Mouse (Mus musculus): ENCODE measurements around the gene D17Wsu92e. TPM values are rescaled to one million over a fixed set of nuclear protein-coding genes. Genes with fewer than 3 reads are reported as not detected.
A peak's percentile ranks its signal among the peaks of the same experiment; 100 is the strongest.

The D17Wsu92e gene
- polyA plus RNA-seq, 1 experiment from 2014 or later: 9.1 TPM

DNA sequence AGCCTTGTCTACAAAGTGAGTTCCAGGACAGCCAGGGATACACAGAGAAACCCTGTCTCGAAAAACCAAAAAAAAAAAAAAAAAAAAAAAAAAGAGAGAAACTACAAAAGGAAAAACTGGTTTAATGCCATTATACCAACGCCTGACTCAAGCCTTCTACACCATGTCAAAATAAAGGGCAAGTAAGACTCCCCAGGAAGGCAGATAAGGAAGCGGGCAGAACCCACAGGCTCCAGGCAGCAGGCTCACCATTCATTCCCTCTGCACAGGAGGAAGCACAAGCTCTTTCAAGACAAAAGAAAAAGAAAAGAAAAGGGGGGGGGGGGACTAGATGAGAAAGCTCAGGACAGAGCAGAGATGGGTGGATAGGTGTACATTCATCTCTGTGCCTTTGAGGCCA is 40.7 kb downstream of the D17Wsu92e start:
- Histone ChIP-seq H3K4me3 (no peak overlapping the region), H3K36me3 (ENCODE audit: poor library complexity, severe bottlenecking) (peaks cover 31% of the 10 kb centered on the region), H3K27ac (no peak overlapping the region), H3K4me2 (no peak overlapping the region), H3K9ac (no peak overlapping the region), H3K9me3 (replicated peaks) (no peaks in the 10 kb centered on the region), H3K4me1 (no peaks in the 10 kb centered on the region), H3K27me3 (no peaks in the 10 kb centered on the region)
- WGBS: 46% methylated on average over 3 of the region's 3 CpGs
- ATAC-seq: no peak

- Histone ChIP-seq H3K9me3 (replicated peaks) (no peaks in the 10 kb centered on the region), H3K4me1 (no peaks in the 10 kb centered on the region), H3K9ac (no peak overlapping the region), H3K36me3 (ENCODE audit: poor library complexity, severe bottlenecking) (peaks cover 30% of the 10 kb centered on the region), H3K4me2 (no peak overlapping the region), H3K27ac (no peak overlapping the region), H3K4me3 (no peak overlapping the region), H3K27me3 (no peaks in the 10 kb centered on the region)
- no peak for ATAC-seq
- 97% methylated on average over 9 of the region's 9 CpGs for WGBS
These were observed 41.6 kb downstream of the D17Wsu92e start for GRCm38 (mm10) chr17:27778671-27779355.

DNA sequence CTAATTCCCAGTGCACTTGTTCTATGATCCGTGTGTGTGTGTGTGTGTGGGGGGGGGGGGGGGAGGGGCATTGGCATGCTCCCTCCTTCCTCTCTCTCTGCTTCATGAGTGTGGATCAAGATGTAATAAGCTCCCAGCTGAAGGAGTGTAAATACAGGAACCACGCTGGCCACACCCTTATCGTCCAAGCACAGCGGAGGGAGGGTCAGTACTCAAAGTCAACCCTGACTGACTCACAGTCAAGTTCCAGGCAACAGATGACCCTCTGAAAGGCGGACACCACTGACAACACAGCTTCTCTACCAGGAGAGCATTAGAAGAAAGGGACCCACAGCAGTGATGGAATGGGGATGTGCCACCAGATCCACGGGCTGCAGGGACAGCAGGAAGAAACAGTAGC is 42.6 kb downstream of the D17Wsu92e start:
- no peak for ATAC-seq
- no peaks in the 10 kb centered on the region for H3K27me3 ChIP-seq
- H3K9me3 ChIP-seq (replicated peaks): no peaks in the 10 kb centered on the region
- no peak overlapping the region for H3K9ac ChIP-seq
- no peak overlapping the region for H3K27ac ChIP-seq
- 94% methylated on average over 6 of the region's 6 CpGs for WGBS
- H3K4me1 ChIP-seq: no peaks in the 10 kb centered on the region
- no peak overlapping the region for H3K4me3 ChIP-seq
- peaks cover 26% of the 10 kb centered on the region for H3K36me3 ChIP-seq (ENCODE audit: poor library complexity, severe bottlenecking)
- no peak overlapping the region for H3K4me2 ChIP-seq

DNA sequence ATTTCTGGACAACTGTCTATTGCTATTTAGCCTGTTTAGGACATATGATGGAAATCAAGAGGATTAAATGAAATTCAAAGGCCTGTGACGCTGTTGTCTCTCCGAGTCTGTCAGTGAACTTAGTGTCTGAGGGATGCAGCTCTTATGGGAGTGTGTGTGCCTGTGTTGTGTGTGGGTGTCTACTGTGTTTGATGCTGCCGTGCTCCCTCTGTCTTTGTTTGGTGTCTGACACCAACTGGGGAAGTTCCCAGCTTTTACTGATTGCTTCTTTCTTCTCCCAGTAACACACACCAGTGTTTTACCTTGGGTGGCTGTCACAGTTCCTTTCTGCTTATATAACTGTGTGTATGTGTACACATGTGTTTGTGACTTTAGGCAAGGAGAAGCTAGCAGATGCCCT is 46.2 kb downstream of the D17Wsu92e start:
- no peak for ATAC-seq
- Histone ChIP-seq H3K4me3 (no peak overlapping the region), H3K4me2 (no peak overlapping the region), H3K4me1 (no peaks in the 10 kb centered on the region), H3K9ac (no peak overlapping the region), H3K27me3 (no peaks in the 10 kb centered on the region), H3K27ac (no peak overlapping the region), H3K36me3 (ENCODE audit: poor library complexity, severe bottlenecking) (peaks cover 18% of the 10 kb centered on the region), H3K9me3 (replicated peaks) (no peaks in the 10 kb centered on the region)
- WGBS: 86% methylated on average over 3 of the region's 3 CpGs

GRCm38 (mm10) chr17:27771616-27772015 is 48.8 kb downstream of the D17Wsu92e start:
- H3K27ac ChIP-seq: no peak overlapping the region
- no peak for ATAC-seq
- H3K36me3 ChIP-seq (ENCODE audit: poor library complexity, severe bottlenecking): peaks cover 33% of the 10 kb centered on the region
- H3K4me3 ChIP-seq: no peak overlapping the region
- no peak overlapping the region for H3K4me2 ChIP-seq
- no peaks in the 10 kb centered on the region for H3K27me3 ChIP-seq
- no peaks in the 10 kb centered on the region for H3K9me3 ChIP-seq (replicated peaks)
- no peaks in the 10 kb centered on the region for H3K4me1 ChIP-seq
- 92% methylated on average over 6 of the region's 6 CpGs for WGBS
- H3K9ac ChIP-seq: no peak overlapping the region

- H3K36me3 ChIP-seq (ENCODE audit: poor library complexity, severe bottlenecking): peaks cover 40% of the 10 kb centered on the region
- peak; percentile 77 for ATAC-seq
- WGBS: 62% methylated on average over 8 of the region's 8 CpGs
These were observed 51.5 kb downstream of the D17Wsu92e start for GRCm38 (mm10) chr17:27768817-27769542.

DNA sequence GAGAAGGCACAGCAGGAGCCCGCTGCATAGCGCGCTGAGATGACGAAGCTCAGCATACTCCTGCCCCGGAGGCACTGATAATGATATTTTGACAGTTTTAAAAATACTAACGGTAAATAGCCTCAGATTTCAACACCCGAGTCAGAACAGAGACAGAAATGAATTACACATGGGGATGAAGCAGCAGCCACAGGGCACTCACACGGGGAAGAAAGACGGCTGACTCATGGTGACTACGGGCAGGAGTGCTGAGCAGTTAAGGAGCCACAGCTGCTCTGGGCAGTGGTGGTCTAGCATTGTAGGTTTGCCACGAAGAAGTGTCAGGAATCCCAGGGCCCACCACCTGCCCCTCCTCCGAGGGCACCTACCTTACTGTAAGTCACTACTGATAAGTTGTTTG is 52.9 kb downstream of the D17Wsu92e start:
- 85% methylated on average over 12 of the region's 12 CpGs for WGBS
- no peaks in the 10 kb centered on the region for H3K27me3 ChIP-seq
- no peaks in the 10 kb centered on the region for H3K4me1 ChIP-seq
- H3K9ac ChIP-seq: no peak overlapping the region
- H3K4me3 ChIP-seq: no peak overlapping the region
- no peak overlapping the region for H3K27ac ChIP-seq
- peaks cover 7% of the 10 kb centered on the region; the same call in 1 of the 2 replicates for H3K9me3 ChIP-seq (replicated peaks)
- no peak overlapping the region for H3K4me2 ChIP-seq
- peaks cover 38% of the 10 kb centered on the region for H3K36me3 ChIP-seq (ENCODE audit: poor library complexity, severe bottlenecking)
- no peak for ATAC-seq

More at GRCm38 (mm10) chr17:27768817-27769542, 51.5 kb downstream of the D17Wsu92e start:
- H3K4me2 ChIP-seq: no peak overlapping the region
- no peak overlapping the region for H3K27ac ChIP-seq
- peaks cover 7% of the 10 kb centered on the region; the same call in 1 of the 2 replicates for H3K9me3 ChIP-seq (replicated peaks)
- no peaks in the 10 kb centered on the region for H3K4me1 ChIP-seq
- H3K9ac ChIP-seq: no peak overlapping the region
- H3K4me3 ChIP-seq: no peak overlapping the region
- no peaks in the 10 kb centered on the region for H3K27me3 ChIP-seq

- H3K27me3 ChIP-seq: no peaks in the 10 kb centered on the region
- no peak overlapping the region for H3K9ac ChIP-seq
- H3K4me3 ChIP-seq: no peak overlapping the region
- 85% methylated on average over 5 of the region's 5 CpGs for WGBS
- no peak overlapping the region for H3K27ac ChIP-seq
- H3K9me3 ChIP-seq (replicated peaks): peaks cover 7% of the 10 kb centered on the region; the same call in 1 of the 2 replicates
- no peak for ATAC-seq
- H3K36me3 ChIP-seq (ENCODE audit: poor library complexity, severe bottlenecking): peaks cover 38% of the 10 kb centered on the region
- no peak overlapping the region for H3K4me2 ChIP-seq
- no peaks in the 10 kb centered on the region; the same call in 1 of the 2 replicates for H3K4me1 ChIP-seq
These were observed 53.3 kb downstream of the D17Wsu92e start for GRCm38 (mm10) chr17:27767120-27767519.

DNA sequence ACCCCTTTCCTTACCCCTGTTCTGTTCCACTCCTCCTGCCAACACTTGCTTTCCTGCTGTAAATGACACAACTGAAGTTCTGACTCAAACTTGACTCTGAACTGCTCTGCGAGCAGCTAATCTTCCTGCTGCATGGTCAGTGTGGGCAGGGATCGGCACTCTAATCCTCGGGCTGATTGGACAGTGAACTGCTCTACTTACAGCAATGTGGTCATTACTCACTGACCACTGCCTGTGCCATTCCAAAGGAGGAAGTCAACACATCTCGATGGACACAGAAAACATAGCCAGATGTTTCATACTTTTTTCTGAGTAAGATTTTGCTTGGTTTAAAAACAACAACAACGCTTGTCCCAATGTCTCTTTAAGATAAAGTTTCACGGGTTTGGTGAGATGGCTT is 55.4 kb downstream of the D17Wsu92e start:
- no peak overlapping the region for H3K9ac ChIP-seq
- no peak for ATAC-seq
- no peak overlapping the region for H3K4me2 ChIP-seq
- H3K4me3 ChIP-seq: no peak overlapping the region
- H3K27ac ChIP-seq: no peak overlapping the region
- WGBS: 99% methylated on average over 6 of the region's 6 CpGs
- peaks cover 4% of the 10 kb centered on the region; the same call in 1 of the 2 replicates for H3K4me1 ChIP-seq
- H3K36me3 ChIP-seq (ENCODE audit: poor library complexity, severe bottlenecking): peaks cover 38% of the 10 kb centered on the region
- H3K27me3 ChIP-seq: no peaks in the 10 kb centered on the region
- peaks cover 7% of the 10 kb centered on the region; the same call in 1 of the 2 replicates for H3K9me3 ChIP-seq (replicated peaks)

DNA sequence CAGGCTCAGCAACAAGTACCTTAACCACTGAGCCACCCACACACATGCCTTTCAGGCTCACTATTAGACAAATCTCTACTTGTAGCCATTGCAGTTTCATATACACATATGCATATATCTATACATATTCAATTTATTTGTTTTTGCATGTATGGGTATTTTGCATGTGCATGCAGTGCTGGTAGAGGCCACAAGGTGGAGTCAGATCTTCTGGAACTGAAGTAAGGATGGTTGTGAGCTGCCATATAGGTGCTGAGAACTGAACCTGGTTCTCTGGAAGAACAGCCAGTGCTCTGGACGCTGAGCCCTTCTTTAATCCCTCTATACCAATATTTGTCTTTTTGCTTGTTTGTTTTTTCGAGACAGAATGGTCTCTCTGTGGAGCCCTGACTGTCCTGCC is 56.0 kb downstream of the D17Wsu92e start:
- Histone ChIP-seq H3K4me2 (no peak overlapping the region), H3K4me3 (no peak overlapping the region), H3K9me3 (replicated peaks) (peaks cover 7% of the 10 kb centered on the region; the same call in 1 of the 2 replicates), H3K27ac (no peak overlapping the region), H3K9ac (no peak overlapping the region), H3K27me3 (no peaks in the 10 kb centered on the region), H3K36me3 (ENCODE audit: poor library complexity, severe bottlenecking) (peaks cover 38% of the 10 kb centered on the region), H3K4me1 (peaks cover 4% of the 10 kb centered on the region; the same call in 1 of the 2 replicates)
- WGBS: 95% methylated on average over 2 of the region's 2 CpGs
- no peak for ATAC-seq

GRCm38 (mm10) chr17:27762884-27763283 is 57.6 kb downstream of the D17Wsu92e start:
- H3K27ac ChIP-seq: no peak overlapping the region
- H3K9ac ChIP-seq: no peak overlapping the region
- peaks cover 36% of the 10 kb centered on the region for H3K36me3 ChIP-seq (ENCODE audit: poor library complexity, severe bottlenecking)
- WGBS: 93% methylated on average over 11 of the region's 11 CpGs
- no peak overlapping the region for H3K4me2 ChIP-seq
- H3K9me3 ChIP-seq (replicated peaks): peaks cover 7% of the 10 kb centered on the region; the same call in 1 of the 2 replicates
- peaks cover 4% of the 10 kb centered on the region; the same call in 1 of the 2 replicates for H3K4me1 ChIP-seq
- no peaks in the 10 kb centered on the region for H3K27me3 ChIP-seq
- H3K4me3 ChIP-seq: no peak overlapping the region
- ATAC-seq: no peak

GRCm38 (mm10) chr17:27761639-27762336 is 58.7 kb downstream of the D17Wsu92e start:
- no peak overlapping the region for H3K27ac ChIP-seq
- peaks cover 7% of the 10 kb centered on the region; the same call in 1 of the 2 replicates for H3K9me3 ChIP-seq (replicated peaks)
- peak; percentile 86 for ATAC-seq
- WGBS: 31% methylated on average over 9 of the region's 9 CpGs
- peaks cover 4% of the 10 kb centered on the region; the same call in 1 of the 2 replicates for H3K4me1 ChIP-seq
- no peak overlapping the region for H3K4me3 ChIP-seq
- peaks cover 25% of the 10 kb centered on the region for H3K36me3 ChIP-seq (ENCODE audit: poor library complexity, severe bottlenecking)
- H3K27me3 ChIP-seq: no peaks in the 10 kb centered on the region
- no peak overlapping the region for H3K9ac ChIP-seq
- H3K4me2 ChIP-seq: no peak overlapping the region
